Mouse (Mus musculus) cerebral cortex, adult 2 months (tissue): Measurements from ENCODE around the gene Bcas2.

Experiments used
- WGBS: fragments of 180-500 bp; shearing (Covaris S2); methylation state at CpG from one replicate; pipeline ENCODE4 v1.1.7; 2018; 5-methylcytosine and 5-hydroxymethylcytosine counted together

Gene Bcas2

GRCm38 (mm10) chr3:103171505-103172267 lies at the start of gene Bcas2:
TSS of gene Bcas2 (plus strand) at chr3:103171655.
- under 1% methylated on average over 56 of the region's 56 CpGs for WGBS

GRCm38 (mm10) chr3:103123636-103124035 lies 47.8 kb upstream of the Bcas2 start:
- WGBS: 86% methylated on average over 3 of the region's 3 CpGs

- WGBS: 97% methylated on average over 3 of the region's 3 CpGs
Observed at GRCm38 (mm10) chr3:103126138-103126537, 45.3 kb upstream of the Bcas2 start.

- WGBS: 65% methylated on average over 2 of the region's 2 CpGs
Observed at GRCm38 (mm10) chr3:103127177-103127576, 44.3 kb upstream of the Bcas2 start.

- 90% methylated on average over 5 of the region's 5 CpGs for WGBS
Observed at GRCm38 (mm10) chr3:103127721-103128120, 43.7 kb upstream of the Bcas2 start.

- 71% methylated on average over 4 of the region's 4 CpGs for WGBS
Observed at GRCm38 (mm10) chr3:103128251-103128650, 43.2 kb upstream of the Bcas2 start.

GRCm38 (mm10) chr3:103129367-103130159 lies 41.9 kb upstream of the Bcas2 start:
- 79% methylated on average over 8 of the region's 8 CpGs for WGBS

- 48% methylated on average over 6 of the region's 6 CpGs for WGBS
Observed at GRCm38 (mm10) chr3:103130236-103130751, 41.2 kb upstream of the Bcas2 start.

GRCm38 (mm10) chr3:103133098-103133497 lies 38.4 kb upstream of the Bcas2 start:
- 94% methylated on average over 10 of the region's 10 CpGs for WGBS

GRCm38 (mm10) chr3:103136414-103137077 lies 34.9 kb upstream of the Bcas2 start:
- WGBS: 92% methylated on average over 4 of the region's 4 CpGs

GRCm38 (mm10) chr3:103139047-103139446 lies 32.4 kb upstream of the Bcas2 start:
- WGBS: 64% methylated on average over 8 of the region's 8 CpGs

GRCm38 (mm10) chr3:103140095-103140838 lies 31.2 kb upstream of the Bcas2 start:
- WGBS: 55% methylated on average over 11 of the region's 11 CpGs

GRCm38 (mm10) chr3:103141287-103141686 lies 30.2 kb upstream of the Bcas2 start:
- 68% methylated on average over 11 of the region's 11 CpGs for WGBS

- 90% methylated on average over 10 of the region's 10 CpGs for WGBS
Observed at GRCm38 (mm10) chr3:103142366-103142765, 29.1 kb upstream of the Bcas2 start.

GRCm38 (mm10) chr3:103145336-103145735 lies 26.1 kb upstream of the Bcas2 start:
- 90% methylated on average over 2 of the region's 2 CpGs for WGBS

GRCm38 (mm10) chr3:103145791-103146190 lies 25.7 kb upstream of the Bcas2 start:
- 87% methylated on average over 4 of the region's 4 CpGs for WGBS

GRCm38 (mm10) chr3:103146330-103147166 lies 24.9 kb upstream of the Bcas2 start:
- WGBS: 71% methylated on average over 23 of the region's 23 CpGs

GRCm38 (mm10) chr3:103147775-103148174 lies 23.7 kb upstream of the Bcas2 start:
- 82% methylated on average over 4 of the region's 4 CpGs for WGBS

GRCm38 (mm10) chr3:103148941-103149340 lies 22.5 kb upstream of the Bcas2 start:
- WGBS: 90% methylated on average over 10 of the region's 10 CpGs

GRCm38 (mm10) chr3:103159232-103159900 lies 12.1 kb upstream of the Bcas2 start:
- WGBS: 75% methylated on average over 3 of the region's 3 CpGs
